Mouse (Mus musculus) midbrain, embryonic 14.5 days (tissue): ENCODE results near the gene Cenpt. TPM values are rescaled to one million over a fixed set of nuclear protein-coding genes. Genes with fewer than 3 reads are reported as not detected.
"Not testable (repeated sequence)": the region's sequence is repeated elsewhere in the genome, so short reads cannot be mapped to it uniquely, and the experiment has no call there.

ENCODE experiments used
- ATAC-seq: fragments of 200-750 bp; cut with Nextera tagmentation; 2 replicates; pipeline ENCODE4 v1.8.0; 2017; ENCODE audit warnings: moderate number of reproducible peaks, moderate library complexity; ENCODE audit not compliant: low FRiP score, low TSS enrichment
- DNase-seq: peaks from one replicate; pipeline ENCODE4 v3.0.0-alpha.2; 2015
- H3K27ac ChIP-seq: fragments of 300-500 bp; sonication (generic); replicated peaks from 2 replicates; pipeline ENCODE4 v1.5.1; 2014; ENCODE audit warnings: mild to moderate bottlenecking, low read depth, low read length, moderate library complexity
- H3K27me3 ChIP-seq: fragments of 300-500 bp; sonication (generic); 2 replicates; pipeline ENCODE4 v1.6.1; 2014; ENCODE audit warnings: low read length, control low read depth, mixed read lengths; ENCODE audit not compliant: control insufficient read depth, insufficient read depth
- H3K36me3 ChIP-seq: fragments of 300-500 bp; sonication (generic); 2 replicates; pipeline ENCODE4 v1.6.1; 2014; ENCODE audit warnings: low read length, control low read depth; ENCODE audit not compliant: control insufficient read depth, insufficient read depth
- H3K4me1 ChIP-seq: fragments of 300-500 bp; sonication (generic); 2 replicates; pipeline ENCODE4 v1.6.1; 2014; ENCODE audit warnings: mild to moderate bottlenecking, antibody characterized with exemption, low read length, control low read depth; ENCODE audit not compliant: control insufficient read depth, insufficient read depth
- H3K4me2 ChIP-seq: fragments of 300-500 bp; sonication (generic); 2 replicates; pipeline ENCODE4 v1.6.1; 2014; ENCODE audit warnings: mild to moderate bottlenecking, low read length, moderate library complexity
- H3K4me3 ChIP-seq: fragments of 300-500 bp; sonication (generic); replicated peaks from 2 replicates; pipeline ENCODE4 v1.5.1; 2014; ENCODE audit warnings: low read depth, low read length
- H3K9ac ChIP-seq: fragments of 300-500 bp; sonication (generic); replicated peaks from 2 replicates; pipeline ENCODE4 v1.6.1; 2014; ENCODE audit warnings: mild to moderate bottlenecking, low read length, moderate library complexity
- H3K9me3 ChIP-seq: fragments of 300-500 bp; sonication (generic); 2 replicates; pipeline ENCODE4 v1.6.1; 2016; ENCODE audit warnings: low read length, control low read depth, mixed read lengths; ENCODE audit not compliant: control insufficient read depth
- WGBS: fragments of 180-500 bp; shearing (Covaris S2); extraction: QIAGEN DNeasy Blood & Tissue Kit; methylation state at CpG from one replicate; pipeline ENCODE4 v1.1.7; 2014; 5-methylcytosine and 5-hydroxymethylcytosine counted together
- polyA plus RNA-seq: library from polyadenylated mRNA; unstranded; fragments of >200 nt; fragmentation: Nextera tagmentation; extraction: Ambion mirVana; gene quantifications from 2 replicates; pipeline ENCODE4 v1.2.1, GENCODE M21; 2014

Gene Cenpt
- polyA plus RNA-seq, 1 experiment from 2014 or later, result 55.7 TPM

DNA sequence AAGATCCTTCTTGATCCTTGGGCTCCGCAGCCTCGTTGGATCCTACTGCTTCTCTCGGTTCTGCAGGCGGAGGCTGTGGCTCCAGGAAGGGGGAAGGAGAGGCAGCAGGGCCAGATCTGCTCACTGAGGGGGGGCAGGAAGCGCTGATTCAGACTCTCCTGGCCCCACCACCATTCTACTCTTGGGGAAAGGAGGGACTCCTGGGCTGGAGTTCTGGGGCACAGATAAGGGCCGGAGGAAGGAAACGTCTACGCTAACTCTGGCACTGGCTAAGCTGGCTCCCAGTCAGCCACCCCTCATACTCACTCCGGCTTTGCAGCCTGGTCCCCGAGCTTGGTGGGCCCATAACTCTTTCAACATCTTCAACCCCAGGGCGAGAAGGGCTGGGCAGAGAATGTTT, 6.4 kb downstream of the Cenpt start:
- no peaks in the 10 kb centered on the region for H3K9me3 ChIP-seq
- H3K4me1 ChIP-seq, result peaks cover 8% of the 10 kb centered on the region
- 96% methylated on average over 11 of the region's 11 CpGs for WGBS
- H3K4me3 ChIP-seq, result no peak overlapping the region
- no peaks in the 10 kb centered on the region for H3K27me3 ChIP-seq
- no peak overlapping the region for H3K9ac ChIP-seq
- ATAC-seq (no peak), DNase-seq (no peak)
- H3K27ac ChIP-seq, result no peak overlapping the region
- peaks cover 66% of the 10 kb centered on the region for H3K36me3 ChIP-seq
- H3K4me2 ChIP-seq, result no peak overlapping the region

DNA sequence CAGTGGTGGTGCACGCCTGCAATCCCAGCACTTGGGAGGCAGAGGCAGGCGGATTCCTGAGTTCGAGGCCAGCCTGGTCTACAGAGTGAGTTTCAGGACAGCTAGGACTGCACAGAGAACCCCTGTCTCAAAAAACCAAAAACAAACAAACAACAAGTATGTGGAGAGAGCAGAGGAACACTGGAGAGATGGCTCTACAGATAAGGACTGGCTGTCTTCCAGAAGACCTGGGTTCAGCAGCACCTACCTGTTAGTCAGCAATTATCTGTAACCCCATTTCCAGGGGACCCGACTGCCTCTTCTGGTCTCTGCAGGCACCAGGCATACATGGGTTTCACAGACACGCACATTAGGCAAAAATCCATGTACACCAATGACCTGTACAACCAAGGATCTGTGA, 13.9 kb downstream of the Cenpt start:
- WGBS, result 93% methylated on average over 5 of the region's 5 CpGs
- no peak overlapping the region for H3K27ac ChIP-seq
- no peak overlapping the region for H3K4me2 ChIP-seq
- H3K4me1 ChIP-seq, result no peaks in the 10 kb centered on the region
- H3K4me3 ChIP-seq, result no peak overlapping the region
- no peaks in the 10 kb centered on the region for H3K9me3 ChIP-seq
- ATAC-seq (no peak), DNase-seq (no peak)
- H3K27me3 ChIP-seq, result no peaks in the 10 kb centered on the region
- H3K9ac ChIP-seq, result no peak overlapping the region
- H3K36me3 ChIP-seq, result peaks cover 13% of the 10 kb centered on the region

DNA sequence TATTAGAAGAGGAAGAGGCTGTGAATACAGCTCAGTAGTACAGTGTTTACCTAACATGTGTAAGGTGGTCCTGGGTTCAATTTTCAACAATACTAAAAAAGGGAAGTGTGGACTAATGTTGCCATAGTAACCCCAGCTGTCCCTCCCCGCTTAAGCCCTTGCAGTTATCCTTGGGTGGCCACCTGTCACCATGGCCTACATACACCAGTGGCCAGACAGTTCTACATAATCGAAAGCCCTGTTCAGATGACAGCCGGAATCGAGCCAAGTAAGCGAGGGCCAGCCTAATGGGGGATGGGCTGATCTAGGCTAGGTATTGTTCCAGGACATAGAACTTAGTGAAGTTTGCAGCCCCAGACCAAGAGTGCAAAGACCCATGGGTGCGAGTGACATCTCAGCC, 16.1 kb downstream of the Cenpt start:
- Histone ChIP-seq H3K4me2 (no peak overlapping the region), H3K4me3 (no peak overlapping the region), H3K9me3 (no peaks in the 10 kb centered on the region), H3K4me1 (no peaks in the 10 kb centered on the region), H3K27me3 (no peaks in the 10 kb centered on the region), H3K36me3 (0 out of 2 replicates have a peak, but pooled peaks cover 2% of the 10 kb centered on the region), H3K9ac (no peak overlapping the region), H3K27ac (no peak overlapping the region)
- DNase-seq, result no peak
- 68% methylated on average over 6 of the region's 6 CpGs for WGBS
- no peak for ATAC-seq

DNA sequence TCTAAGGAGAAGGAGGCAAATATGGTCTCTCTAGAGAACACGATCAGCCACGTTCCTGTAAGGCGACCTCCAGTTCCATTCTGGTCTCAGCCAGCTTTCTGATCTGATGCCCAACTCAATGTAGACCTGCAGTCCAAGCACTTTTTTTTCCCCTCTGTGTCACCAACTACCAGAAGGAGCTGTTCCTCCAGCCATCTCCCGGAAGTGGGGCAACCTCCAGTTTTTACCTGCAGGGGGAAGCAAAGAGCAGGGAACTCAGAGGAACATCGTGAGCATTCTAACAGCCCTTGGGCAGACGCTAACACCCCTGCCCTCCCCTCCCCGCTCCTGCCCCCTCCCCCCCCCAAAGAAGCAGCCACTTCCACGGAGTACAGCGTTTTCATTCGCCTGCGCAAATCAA, 17.8 kb downstream of the Cenpt start:
- peak; percentile 25 for DNase-seq

DNA sequence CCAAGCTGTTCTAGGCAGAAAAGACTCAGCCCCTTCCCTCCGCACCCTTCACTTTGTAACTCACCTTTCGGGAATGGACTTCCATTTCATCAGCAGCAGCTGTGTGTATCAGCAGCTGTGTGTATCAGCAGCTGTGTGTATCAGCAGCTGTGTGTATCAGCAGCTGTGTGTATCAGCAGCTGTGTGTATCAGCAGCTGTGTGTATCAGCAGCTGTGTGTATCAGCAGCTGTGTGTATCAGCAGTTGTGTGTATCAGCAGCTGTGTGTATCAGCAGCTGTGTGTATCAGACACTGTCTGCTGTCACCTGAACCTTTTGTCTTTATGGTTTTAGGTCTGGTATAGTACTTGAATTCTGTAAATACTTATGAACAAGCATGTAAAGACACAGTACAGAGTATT, 19.3 kb downstream of the Cenpt start:
- H3K36me3 ChIP-seq, ATAC-seq, H3K27me3 ChIP-seq, DNase-seq, H3K9ac ChIP-seq, H3K4me3 ChIP-seq, H3K4me2 ChIP-seq, H3K4me1 ChIP-seq, H3K9me3 ChIP-seq, H3K27ac ChIP-seq: not testable (repeated sequence)
- WGBS, result 83% methylated on average over 2 of the region's 2 CpGs

More for the DNA sequence above, 17.8 kb downstream of the Cenpt start:
- no peak for ATAC-seq
- no peak overlapping the region for H3K4me2 ChIP-seq
- 30% methylated on average over 11 of the region's 11 CpGs for WGBS
- no peak overlapping the region for H3K4me3 ChIP-seq
- H3K4me1 ChIP-seq, result no peaks in the 10 kb centered on the region
- no peaks in the 10 kb centered on the region for H3K36me3 ChIP-seq
- no peak overlapping the region for H3K27ac ChIP-seq
- H3K27me3 ChIP-seq, result no peaks in the 10 kb centered on the region
- no peak overlapping the region for H3K9ac ChIP-seq
- H3K9me3 ChIP-seq, result no peaks in the 10 kb centered on the region

DNA sequence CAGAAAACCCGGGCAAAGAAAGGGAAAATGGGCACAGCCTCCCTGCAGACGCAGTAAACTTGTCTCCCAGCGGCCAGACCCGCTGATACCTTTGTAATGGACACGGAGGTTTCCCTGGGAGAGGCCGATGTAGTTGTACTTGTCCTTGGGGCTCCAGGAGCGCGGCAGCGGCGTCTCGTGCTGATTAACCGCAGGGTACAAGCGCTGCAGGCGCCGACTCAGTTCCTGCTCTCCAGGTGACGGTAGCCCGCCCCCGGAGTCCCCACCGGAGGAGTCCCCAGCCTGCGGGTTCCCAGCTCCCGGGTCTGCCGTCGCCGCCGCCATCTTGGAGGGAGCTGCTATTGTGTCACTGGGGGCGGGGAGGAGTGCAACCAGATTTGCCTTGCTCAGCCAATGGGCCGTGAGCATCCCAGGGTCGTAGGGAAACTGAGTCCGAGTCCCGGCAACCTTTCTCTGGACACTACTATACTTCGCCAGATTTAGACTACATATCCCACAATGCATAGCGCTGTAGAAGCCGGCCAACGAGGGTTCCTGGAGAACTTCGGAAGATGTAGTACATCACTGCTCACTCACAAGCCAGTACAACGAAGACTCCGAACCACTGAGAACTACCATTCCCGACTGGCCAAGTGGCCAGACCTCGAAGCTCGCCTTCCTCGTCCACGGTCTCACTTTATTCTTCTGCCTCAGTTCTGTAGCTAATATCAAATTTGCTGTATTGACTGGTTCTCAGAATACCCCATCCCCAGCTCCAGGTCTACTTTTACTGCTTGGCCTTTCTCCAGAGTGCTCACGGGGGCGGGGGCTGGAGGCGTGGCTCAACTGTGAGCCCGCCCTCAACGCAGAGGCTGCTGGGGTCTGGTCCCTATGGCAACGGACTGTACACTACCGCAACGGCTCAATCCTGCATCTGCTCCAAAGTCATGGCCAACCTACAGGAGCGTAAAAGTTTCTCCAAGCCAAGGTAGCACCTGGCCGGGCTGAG, 25.9 kb downstream of the Cenpt start, which contains the start of the genes Ranbp10 and Tsnaxip1:
Gene Ranbp10, minus strand, starts transcription at position 490 of the 988 bp plus-strand sequence.
Gene Tsnaxip1, plus strand, starts transcription at position 871 of the 988 bp plus-strand sequence.
- H3K27ac ChIP-seq, result peak within 1 kb of the TSS; percentile 52
- H3K27me3 ChIP-seq, result no peaks in the 10 kb centered on the region
- WGBS, result under 1% methylated on average over 52 of the region's 52 CpGs
- peak within 1 kb of the TSS; percentile 97 for H3K4me2 ChIP-seq
- peak within 1 kb of the TSS; percentile 98 for H3K4me3 ChIP-seq
- H3K36me3 ChIP-seq, result peaks cover 31% of the 10 kb centered on the region
- ATAC-seq (peak; percentile 99), DNase-seq (peak; percentile 99)
- H3K9me3 ChIP-seq, result no peaks in the 10 kb centered on the region
- peaks cover 9% of the 10 kb centered on the region for H3K4me1 ChIP-seq
- H3K9ac ChIP-seq, result peak within 1 kb of the TSS; percentile 84

DNA sequence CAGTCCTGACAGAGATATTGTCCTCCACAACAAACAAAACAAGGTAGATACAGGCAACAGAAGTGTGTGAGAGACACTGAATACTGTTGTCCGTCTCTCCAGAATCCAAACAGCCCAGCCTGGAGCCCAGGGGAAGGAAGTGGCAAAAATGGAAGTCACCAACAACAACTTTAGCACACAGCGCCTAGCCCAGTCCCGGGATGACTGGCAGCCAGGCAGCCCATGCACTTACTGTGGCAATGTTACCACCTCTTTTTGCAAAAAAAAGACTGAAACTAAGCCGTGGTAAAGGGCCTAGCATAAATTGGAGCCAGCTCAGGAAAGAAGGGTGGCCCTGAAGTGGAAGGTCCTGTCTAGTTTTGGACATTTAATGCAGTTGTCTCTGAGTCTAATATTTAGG, 26.7 kb downstream of the Cenpt start:
- WGBS, result 13% methylated on average over 4 of the region's 4 CpGs
- no peak for ATAC-seq
- Histone ChIP-seq H3K4me1 (peaks cover 9% of the 10 kb centered on the region), H3K27ac (peak overlapping the region; percentile 52), H3K36me3 (peaks cover 37% of the 10 kb centered on the region), H3K4me3 (peak overlapping the region; percentile 98), H3K9me3 (no peaks in the 10 kb centered on the region), H3K9ac (peak overlapping the region; percentile 84), H3K27me3 (no peaks in the 10 kb centered on the region), H3K4me2 (peak overlapping the region; percentile 97)
- DNase-seq, result peak; percentile 5

DNA sequence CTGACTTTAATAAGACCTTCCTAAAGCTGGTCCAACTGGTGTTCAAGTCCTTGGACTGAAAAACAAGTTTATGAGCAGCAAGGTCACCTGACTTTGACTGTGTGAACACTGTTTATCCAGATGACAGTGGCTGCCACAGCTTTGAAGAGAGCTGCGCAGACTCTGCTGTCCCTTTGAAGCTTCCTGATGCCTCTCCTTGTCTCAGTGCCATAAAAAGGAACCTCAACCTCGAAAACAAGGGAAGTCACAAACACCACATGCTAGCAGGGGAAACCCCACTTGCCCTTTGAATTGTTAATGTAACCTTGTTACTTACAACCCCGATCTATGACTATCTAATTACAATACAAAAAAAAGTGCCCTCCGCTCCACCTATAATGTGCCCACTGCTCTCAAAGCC, 27.6 kb downstream of the Cenpt start:
- Histone ChIP-seq H3K36me3 (peaks cover 46% of the 10 kb centered on the region), H3K4me3 (peak overlapping the region; percentile 98; the same call in 1 of the 2 replicates), H3K27ac (no peak overlapping the region), H3K4me2 (peak overlapping the region; percentile 97), H3K9ac (no peak overlapping the region), H3K9me3 (no peaks in the 10 kb centered on the region), H3K27me3 (no peaks in the 10 kb centered on the region), H3K4me1 (peaks cover 9% of the 10 kb centered on the region)
- no peak for ATAC-seq
- 86% methylated on average over 4 of the region's 4 CpGs for WGBS
- DNase-seq, result no peak
